Mouse (Mus musculus): ENCODE data around the gene Fry.

The Fry gene

GRCm38 (mm10) chr5:150229776-150230175 is 111.3 kb downstream of the Fry start:
- DNase-seq = no peak

DNA sequence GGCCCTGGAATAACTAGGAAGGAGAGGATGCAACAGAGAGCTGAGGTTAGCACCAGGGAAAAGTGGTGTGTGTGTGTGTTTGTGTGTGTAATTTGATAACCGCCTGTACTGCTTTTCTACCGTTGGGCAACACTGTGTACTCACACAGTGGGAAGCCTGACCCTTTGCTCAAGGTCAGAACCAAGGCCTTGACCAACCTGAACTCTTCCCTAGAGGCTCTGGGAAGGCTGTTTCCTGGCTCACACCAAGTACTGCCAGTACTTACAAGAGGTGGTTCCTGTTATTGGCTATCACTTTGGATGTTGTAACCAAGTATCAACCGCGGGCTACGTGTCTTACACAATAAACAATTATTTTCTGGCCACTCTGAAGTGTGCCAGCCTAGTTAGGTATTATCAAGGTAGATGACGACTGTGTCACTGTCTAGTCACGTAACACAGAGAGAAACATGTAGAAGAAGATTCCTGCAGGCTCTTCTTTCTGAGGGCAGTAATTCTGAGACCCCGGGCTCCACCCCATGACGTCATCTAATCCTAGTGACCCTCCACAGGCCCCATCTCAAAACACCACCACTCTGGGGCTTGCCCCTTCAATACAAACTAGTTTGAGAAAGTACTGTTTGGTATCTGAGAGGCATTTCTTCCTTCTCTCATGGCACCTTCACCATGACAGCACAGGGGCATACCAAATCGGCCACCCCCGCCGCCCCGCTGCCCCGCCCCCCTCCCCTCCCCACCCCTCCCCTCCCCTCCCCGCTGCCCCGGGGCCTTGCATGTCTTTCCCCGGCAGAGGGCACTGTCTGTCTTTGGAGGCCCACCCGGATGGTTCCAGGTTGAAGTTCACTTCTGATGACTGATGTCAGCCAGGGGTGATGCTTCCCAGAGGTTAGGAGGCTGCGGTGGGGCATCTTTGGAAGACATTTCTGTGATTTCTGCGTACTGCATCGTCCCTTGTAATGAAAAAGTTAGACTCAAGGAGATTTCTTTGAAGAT is 114.0 kb downstream of the Fry start:
- DNase-seq = no peak

DNA sequence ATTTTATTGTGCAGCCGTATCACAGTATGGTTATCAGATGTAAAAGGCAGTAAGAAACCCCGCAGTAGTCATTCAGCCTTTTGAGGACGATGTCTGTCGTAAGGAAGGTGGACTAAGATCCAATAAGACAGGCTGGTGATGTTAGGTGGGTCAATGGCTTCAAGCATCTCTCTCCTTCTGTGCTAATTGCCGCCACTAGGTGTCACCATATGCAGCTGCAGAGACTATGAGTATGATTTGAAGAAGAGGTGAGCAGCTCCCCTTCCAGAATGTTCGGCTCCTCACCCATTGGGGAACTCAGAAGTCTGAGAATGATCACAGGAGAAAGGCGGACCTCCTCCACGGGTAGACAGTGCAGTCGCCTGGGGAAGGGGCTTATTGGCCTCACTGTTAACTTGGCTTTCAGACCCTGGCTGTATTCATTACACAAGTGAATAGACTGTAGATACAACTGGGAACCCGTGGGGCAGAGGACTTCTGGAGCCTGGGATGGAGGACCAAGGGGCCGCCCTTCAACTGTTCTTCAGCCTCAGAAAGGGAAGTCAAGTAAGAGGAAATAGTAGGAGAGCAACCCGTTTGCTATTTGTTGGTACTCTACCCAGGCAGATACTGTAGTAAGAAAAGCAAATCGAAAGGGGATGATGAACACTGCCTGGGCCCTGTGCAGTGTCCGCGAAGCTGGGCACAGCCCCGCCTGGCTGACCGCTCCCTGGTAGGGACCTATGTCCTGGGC is 114.9 kb downstream of the Fry start:
- peak; percentile 79 for DNase-seq

DNA sequence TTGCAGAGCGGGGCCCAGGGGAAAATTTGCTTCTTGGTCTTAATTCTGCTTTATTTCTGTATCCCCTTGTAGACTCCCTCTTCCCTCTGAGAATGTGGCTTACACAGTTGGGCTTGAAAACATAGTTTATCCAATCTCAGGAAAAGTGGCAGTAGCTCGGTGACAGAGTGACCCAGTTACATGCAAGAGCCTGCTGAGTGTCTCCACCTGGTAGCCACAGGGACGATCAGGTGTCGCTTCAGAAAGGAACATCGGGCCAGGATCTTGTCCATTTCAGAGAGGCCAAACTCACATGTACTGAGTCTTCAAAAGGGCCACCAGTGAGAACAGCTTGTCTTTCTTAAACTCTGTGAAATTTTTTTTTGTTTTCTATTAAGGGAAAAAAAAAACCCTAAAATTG is 117.5 kb downstream of the Fry start:
- no peak for DNase-seq

DNA sequence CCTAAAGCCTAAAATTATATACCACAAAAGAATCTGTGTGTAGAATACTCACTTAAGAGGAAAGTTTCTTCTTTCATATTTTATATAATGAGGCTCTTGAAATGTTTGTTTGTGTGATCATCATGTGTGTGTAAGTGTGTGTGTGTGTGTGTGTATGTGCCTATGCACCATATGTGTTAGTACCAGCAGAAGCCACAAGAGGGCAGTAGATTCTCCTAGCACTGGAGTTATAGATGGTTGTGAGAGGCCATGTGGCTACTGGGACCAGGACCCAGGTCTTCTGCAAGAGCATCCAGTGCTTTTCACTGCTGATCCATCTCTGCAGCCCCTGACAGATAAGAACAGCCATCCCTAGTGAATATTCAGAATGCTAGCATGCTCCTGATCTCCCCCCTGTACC is 118.2 kb downstream of the Fry start:
- no peak for DNase-seq

DNA sequence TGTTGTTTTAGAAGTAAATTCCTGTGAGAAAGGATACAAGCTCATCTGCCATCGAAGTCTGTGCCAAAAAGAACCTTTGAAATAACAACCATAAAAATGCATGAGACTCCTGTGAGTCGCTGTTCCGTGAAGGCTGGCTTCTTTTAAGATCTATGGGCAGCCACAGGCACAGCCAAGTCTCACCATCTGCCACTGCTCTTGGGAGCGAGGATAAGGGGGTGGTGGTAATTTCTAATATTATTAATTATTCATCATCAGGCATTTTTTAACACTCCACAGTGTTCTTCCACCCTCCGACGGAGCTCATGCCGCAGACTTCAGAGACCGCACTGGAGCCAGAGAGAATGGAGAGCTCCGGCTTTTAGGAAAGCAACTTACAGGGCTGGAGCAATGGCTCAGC is 123.2 kb downstream of the Fry start:
- no peak for DNase-seq

DNA sequence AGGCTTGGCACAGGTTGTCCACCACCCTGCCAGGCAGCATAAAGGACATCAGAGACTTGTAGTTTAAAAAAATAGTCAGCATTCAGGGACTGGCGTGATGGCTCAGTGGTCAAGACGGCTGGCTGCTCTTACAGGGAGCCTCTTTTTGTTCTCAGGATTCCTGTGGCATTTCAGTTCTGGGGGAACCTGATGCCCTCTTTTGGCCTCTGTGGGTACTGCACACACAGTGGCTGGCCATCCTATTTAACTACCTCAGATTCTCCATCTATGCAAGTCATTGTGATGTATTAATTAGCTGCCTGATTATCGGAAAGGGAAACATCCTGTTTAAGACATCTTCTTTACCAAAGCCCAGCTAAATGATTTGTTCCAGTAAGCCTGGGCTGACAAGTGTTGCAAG is 128.3 kb downstream of the Fry start:
- DNase-seq = no peak

DNA sequence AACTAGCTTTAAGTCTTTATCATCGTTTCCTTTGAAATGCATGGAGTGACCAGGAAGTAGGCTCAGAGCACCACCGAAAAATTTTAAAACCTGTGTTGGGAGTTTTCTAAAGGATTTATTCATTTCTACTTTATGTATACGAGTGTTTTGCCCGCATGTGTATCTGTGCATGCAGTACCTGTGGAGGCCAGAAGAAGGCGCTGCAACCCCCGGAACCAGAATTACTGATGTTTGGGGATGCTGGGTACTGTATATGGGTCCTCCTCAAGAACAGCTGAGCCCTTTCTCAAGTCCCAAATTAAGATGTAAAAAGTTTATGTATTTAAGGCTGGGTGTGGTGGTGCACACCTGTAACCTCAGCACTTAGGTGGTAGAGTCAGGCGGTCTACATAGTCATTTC is 139.3 kb downstream of the Fry start:
- no peak for DNase-seq

GRCm38 (mm10) chr5:150259191-150260053 is 141.0 kb downstream of the Fry start:
- DNase-seq = peak; percentile 87

DNA sequence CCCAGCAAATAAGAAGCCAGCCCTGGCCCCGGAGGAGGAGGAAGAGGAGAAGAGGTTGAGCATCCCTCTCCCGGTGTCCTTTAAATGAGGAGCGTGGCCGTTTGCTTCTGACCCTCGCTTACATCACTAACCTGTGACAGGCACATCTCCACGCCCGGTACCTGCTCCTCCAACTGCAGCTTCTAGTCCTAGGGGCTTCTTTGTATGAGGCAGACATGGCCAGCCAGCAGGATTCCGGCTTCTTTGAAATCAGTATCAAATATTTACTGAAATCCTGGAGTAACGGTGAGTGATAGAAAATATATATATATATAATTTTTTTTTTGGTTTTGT is 141.6 kb downstream of the Fry start:
- no peak for DNase-seq

DNA sequence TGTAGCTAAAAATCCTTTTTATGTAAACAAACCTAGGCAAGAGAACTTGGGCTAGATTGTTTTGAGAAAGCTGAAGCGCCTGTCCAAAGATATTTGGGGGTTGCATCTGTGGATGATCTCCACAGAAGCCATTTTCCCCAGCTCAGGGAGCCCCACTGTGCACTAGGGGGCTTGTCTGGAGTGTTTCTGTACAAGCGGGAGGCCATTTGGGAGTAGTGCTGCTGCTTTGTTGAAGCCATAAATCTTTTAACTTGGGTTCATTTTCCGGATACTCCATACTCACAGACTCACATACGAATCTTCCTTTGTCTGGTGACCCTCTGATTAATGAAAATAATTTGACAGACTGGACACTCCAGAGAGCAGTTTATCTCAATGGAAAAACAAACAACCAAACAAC is 142.9 kb downstream of the Fry start:
- no peak for DNase-seq

DNA sequence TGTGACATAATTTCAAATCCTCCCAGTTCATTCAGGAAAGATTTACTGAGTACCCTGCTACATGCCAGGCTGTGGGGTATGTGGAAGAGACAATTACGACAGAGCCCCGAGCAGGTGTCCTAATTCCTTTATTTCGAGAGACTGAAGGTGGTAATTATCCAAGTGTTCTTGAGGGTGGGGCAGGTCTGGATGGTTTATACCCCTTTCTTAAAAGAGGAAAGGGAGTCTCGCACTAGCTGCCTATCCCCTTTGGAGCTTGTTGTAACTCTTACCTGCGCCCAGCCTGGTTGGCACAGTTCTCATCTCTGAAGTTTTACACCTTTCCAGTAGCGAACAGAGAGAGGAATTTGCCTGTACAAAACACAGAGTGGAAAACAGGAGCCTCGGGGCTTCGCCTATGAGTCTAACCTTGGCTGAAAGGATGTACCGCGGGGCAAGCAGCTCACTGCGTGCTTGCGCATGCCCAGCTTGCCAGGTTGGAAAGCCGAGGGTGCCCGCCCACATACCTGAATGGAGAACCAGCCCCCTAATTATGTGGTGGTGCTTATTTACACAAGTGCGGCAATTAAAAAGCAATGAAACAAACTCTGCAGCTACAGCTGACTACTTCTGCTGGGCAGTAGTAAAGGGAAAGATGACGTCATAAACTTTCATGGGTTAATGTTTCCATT is 143.7 kb downstream of the Fry start:
- peak; percentile 63 for DNase-seq

GRCm38 (mm10) chr5:150262717-150263103 is 144.3 kb downstream of the Fry start:
- no peak for DNase-seq

DNA sequence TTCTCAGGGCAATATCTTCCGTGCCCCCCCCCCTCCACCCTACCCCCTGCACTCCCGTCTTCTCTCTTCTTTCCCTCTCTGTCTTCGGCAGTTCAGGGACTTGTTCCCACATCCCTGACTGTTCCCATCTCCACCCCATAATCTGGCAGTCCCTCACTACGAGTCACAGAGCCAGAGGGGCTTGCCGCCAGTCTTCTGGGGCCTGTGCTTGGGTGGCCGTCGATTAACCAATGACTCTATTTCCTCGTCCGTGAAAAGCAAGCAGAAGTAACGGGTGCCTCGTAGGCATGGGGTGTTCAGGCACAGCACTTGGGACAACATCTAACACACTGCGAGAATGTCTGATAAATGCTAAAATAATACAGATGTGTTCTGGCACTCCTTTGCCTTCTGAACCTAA is 144.7 kb downstream of the Fry start:
- DNase-seq = no peak

DNA sequence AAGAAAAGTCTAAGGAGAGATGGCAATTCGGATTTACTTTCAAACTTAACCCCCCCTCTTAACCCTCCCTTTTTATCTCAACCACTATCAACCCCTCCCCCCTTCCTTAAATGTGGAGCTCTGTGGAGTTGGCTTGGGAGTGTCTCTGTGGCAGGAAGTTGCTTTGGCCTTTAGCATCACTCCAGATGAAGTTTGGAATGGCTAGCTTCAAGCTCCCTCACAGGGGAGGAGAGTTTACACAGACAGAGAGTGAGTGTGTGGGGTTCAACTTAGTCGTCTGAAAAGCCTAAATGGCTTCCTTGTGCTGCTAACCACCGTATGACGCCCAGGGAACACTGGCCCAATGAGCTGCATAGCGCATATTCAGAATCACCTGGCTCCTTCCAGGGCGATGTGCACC is 145.2 kb downstream of the Fry start:
- no peak for DNase-seq

- no peak for DNase-seq
Measured at GRCm38 (mm10) chr5:150265005-150265404, 146.6 kb downstream of the Fry start.

- no peak for DNase-seq
Measured at GRCm38 (mm10) chr5:150265953-150266352, 147.5 kb downstream of the Fry start.

GRCm38 (mm10) chr5:150268261-150268660 is 149.8 kb downstream of the Fry start:
- DNase-seq = no peak

GRCm38 (mm10) chr5:150270468-150270867 is 152.0 kb downstream of the Fry start:
- no peak for DNase-seq

- no peak for DNase-seq
Measured at GRCm38 (mm10) chr5:150272173-150272572, 153.7 kb downstream of the Fry start.

- DNase-seq = no peak
Measured at GRCm38 (mm10) chr5:150275314-150275713, 156.9 kb downstream of the Fry start.

DNA sequence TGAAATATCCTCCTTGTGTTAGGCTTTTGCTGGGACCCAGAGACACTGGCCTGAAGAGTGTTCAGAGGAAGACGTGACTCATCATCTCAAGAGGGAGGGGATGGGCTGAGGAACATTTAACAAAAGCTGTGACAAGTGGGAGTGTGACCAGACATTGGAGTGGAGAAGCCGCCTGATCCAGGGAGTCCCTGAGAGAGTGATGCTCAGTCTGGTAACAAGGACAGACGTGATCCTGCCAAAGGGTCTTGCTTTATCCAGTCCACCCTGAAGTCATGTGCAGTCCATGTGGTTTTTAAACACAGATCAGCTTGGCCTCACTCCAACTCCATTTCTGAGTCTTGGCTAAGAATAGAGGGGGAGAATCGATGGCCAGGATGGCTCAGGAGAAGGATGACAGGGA is 158.2 kb downstream of the Fry start:
- DNase-seq = peak; percentile 67

DNA sequence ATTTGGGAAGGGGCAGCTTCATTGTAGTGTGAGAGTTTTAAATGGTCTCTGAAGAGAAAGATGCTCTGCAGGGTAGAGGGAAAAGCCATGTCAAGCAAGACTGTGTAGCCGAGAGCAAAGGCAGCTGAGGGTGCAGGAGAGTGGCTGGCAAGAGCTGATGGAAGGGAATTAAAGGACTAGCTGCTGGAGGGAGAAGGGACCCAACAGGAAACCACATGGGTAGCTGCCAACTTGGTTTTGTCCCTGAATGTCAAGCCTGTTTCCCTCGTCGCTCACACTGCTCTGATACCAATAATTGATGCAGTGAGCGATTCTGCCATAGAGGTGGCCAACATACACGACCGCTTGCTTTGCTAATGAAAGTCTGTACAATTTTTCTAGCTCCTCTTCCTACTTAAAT is 160.9 kb downstream of the Fry start:
- DNase-seq = no peak

Measured in right cerebral cortex, adult 18-20 months (tissue).